Mouse (Mus musculus): ENCODE results near the gene Kitl. TPM values are rescaled to one million over a fixed set of nuclear protein-coding genes. Genes with fewer than 3 reads are reported as not detected.
A peak's percentile ranks its signal among the peaks of the same experiment; 100 is the strongest.

Gene Kitl
- total RNA-seq, 2 experiments from 2014 or later: 49.8 to 61.9 TPM

- no peak for DNase-seq (ENCODE audit: low spot score in 2 of 2)
- intact Hi-C loops (cut with DNase I): no loop called here
Observed at GRCm38 (mm10) chr10:100022835-100023093, 7.3 kb downstream of the Kitl start.

- DNase-seq (ENCODE audit: low spot score in 2 of 2): no peak
- intact Hi-C loops (cut with DNase I): no loop called here
Observed at GRCm38 (mm10) chr10:100025665-100026064, 10.2 kb downstream of the Kitl start.

GRCm38 (mm10) chr10:100026778-100027177, 11.3 kb downstream of the Kitl start:
- DNase-seq (ENCODE audit: low spot score in 2 of 2): no peak
- intact Hi-C loops (cut with DNase I): no loop called here

- intact Hi-C loops (cut with DNase I): no loop called here
- DNase-seq (ENCODE audit: low spot score in 2 of 2): peak; percentile 27 to 28
Observed at GRCm38 (mm10) chr10:100030385-100030784, 15.0 kb downstream of the Kitl start.

GRCm38 (mm10) chr10:100030980-100031516, 15.6 kb downstream of the Kitl start:
- intact Hi-C loops (cut with DNase I): no loop called here
- DNase-seq (ENCODE audit: low spot score in 2 of 2): no peak

GRCm38 (mm10) chr10:100031631-100032030, 16.2 kb downstream of the Kitl start:
- no peak for DNase-seq (ENCODE audit: low spot score in 2 of 2)
- intact Hi-C loops (cut with DNase I): no loop called here

- intact Hi-C loops (cut with DNase I): no loop called here
- DNase-seq (ENCODE audit: low spot score in 2 of 2): no peak
Observed at GRCm38 (mm10) chr10:100032566-100032965, 17.1 kb downstream of the Kitl start.

GRCm38 (mm10) chr10:100036021-100036420, 20.6 kb downstream of the Kitl start:
- intact Hi-C loops (cut with DNase I): no loop called here
- no peak for DNase-seq (ENCODE audit: low spot score in 2 of 2)

GRCm38 (mm10) chr10:100038342-100038898, 23.0 kb downstream of the Kitl start:
- intact Hi-C loops (cut with DNase I): no loop called here
- DNase-seq (ENCODE audit: low spot score in 2 of 2): no peak

GRCm38 (mm10) chr10:100038994-100039393, 23.6 kb downstream of the Kitl start:
- intact Hi-C loops (cut with DNase I): no loop called here
- no peak for DNase-seq (ENCODE audit: low spot score in 2 of 2)

GRCm38 (mm10) chr10:100043748-100044147, 28.3 kb downstream of the Kitl start:
- no peak for DNase-seq (ENCODE audit: low spot score in 2 of 2)
- intact Hi-C loops (cut with DNase I): no loop called here

- intact Hi-C loops (cut with DNase I): no loop called here
- DNase-seq (ENCODE audit: low spot score in 2 of 2): no peak
Observed at GRCm38 (mm10) chr10:100044153-100044552, 28.7 kb downstream of the Kitl start.

- intact Hi-C loops (cut with DNase I): no loop called here
- DNase-seq (ENCODE audit: low spot score in 2 of 2): no peak
Observed at GRCm38 (mm10) chr10:100051146-100051783, 35.8 kb downstream of the Kitl start.

GRCm38 (mm10) chr10:100052404-100052803, 37.0 kb downstream of the Kitl start:
- intact Hi-C loops (cut with DNase I): no loop called here
- no peak for DNase-seq (ENCODE audit: low spot score in 2 of 2)

- no peak for DNase-seq (ENCODE audit: low spot score in 2 of 2)
- intact Hi-C loops (cut with DNase I): no loop called here
Observed at GRCm38 (mm10) chr10:100052911-100053310, 37.5 kb downstream of the Kitl start.

- peak; percentile 65 for DNase-seq (ENCODE audit: low spot score in 2 of 2)
- intact Hi-C loops (cut with DNase I): loop anchor here (2.0 kb wide), 1 partner anchor 37 kb away; no protein-coding TSS in a partner anchor
Observed at GRCm38 (mm10) chr10:100054006-100054405, 38.6 kb downstream of the Kitl start.

GRCm38 (mm10) chr10:100055082-100055481, 39.7 kb downstream of the Kitl start:
- intact Hi-C loops (cut with DNase I): loop anchor here (2.0 kb wide), 1 partner anchor 38 kb away; no protein-coding TSS in a partner anchor
- DNase-seq (ENCODE audit: low spot score in 2 of 2): no peak

GRCm38 (mm10) chr10:100057106-100057623, 41.7 kb downstream of the Kitl start:
- DNase-seq (ENCODE audit: low spot score in 2 of 2): no peak
- intact Hi-C loops (cut with DNase I): no loop called here

GRCm38 (mm10) chr10:100059356-100059755, 43.9 kb downstream of the Kitl start:
- no peak for DNase-seq (ENCODE audit: low spot score in 2 of 2)
- intact Hi-C loops (cut with DNase I): no loop called here

GRCm38 (mm10) chr10:100065529-100066301, 50.3 kb downstream of the Kitl start:
- DNase-seq (ENCODE audit: low spot score in 2 of 2): no peak

More at GRCm38 (mm10) chr10:100065529-100066301, 50.3 kb downstream of the Kitl start:
- intact Hi-C loops (cut with DNase I): loop anchor here (5.0 kb wide), 1 partner anchor 48 kb away; the partner anchor contains the start of gene Kitl
